ENCODE assay signal across 12 mouse cellular contexts in genomic region chr6:86293301-86293700, GRCm38 (mm10).
A peak's percentile ranks its signal among the peaks of the same experiment; 100 is the strongest.
DNase-seq lines count a peak whose midpoint lies in the region; ATAC-seq lines count a peak whose summit lies in the region.
"Had no signal": no experiment of that assay in that cellular context is flagged by ENCODE, and none has a peak within 500 bp of the region (broad histone marks: within the 10 kb centered on the region; RNA-seq: fewer than 3 reads in every experiment).

No protein-coding gene starts in this region.

- H3K4me3 ChIP-seq in heart, embryonic 12.5 days: no peak overlapping the region
- H3K4me3 ChIP-seq in midbrain, embryonic 10.5 days: no peak overlapping the region
- H3K4me3 ChIP-seq in midbrain, embryonic 13.5 days (replicated peaks): no peak overlapping the region
- H3K4me3 ChIP-seq: limb, embryonic 15.5 days had no signal

- no peak for ATAC-seq in heart, embryonic 12.5 days (ENCODE audit: insufficient number of reproducible peaks, low FRiP score)
- no peak for ATAC-seq in midbrain, embryonic 13.5 days

- no peaks in the 10 kb centered on the region for H3K4me1 ChIP-seq in heart, embryonic 12.5 days (replicated peaks)
- H3K4me1 ChIP-seq in midbrain, embryonic 10.5 days: peaks cover 11% of the 10 kb centered on the region
- H3K4me1 ChIP-seq in midbrain, embryonic 13.5 days (replicated peaks): 0 out of 2 replicates have a peak, but pooled peaks cover 7% of the 10 kb centered on the region

- DNase-seq in adrenal gland, postnatal 10 days: peak; percentile 46
- DNase-seq in adrenal gland, postnatal 25 days: no peak
- DNase-seq in heart, postnatal 10 days: peak; percentile 30 to 31
- no peak for DNase-seq in midbrain, embryonic 10.5 days (ENCODE audit: low spot score)
- peak; percentile 5 for DNase-seq in kidney, postnatal 14 days
- no peak for DNase-seq in gastrocnemius, adult 8-10 months (ENCODE audit: low spot score in 2 of 2)
- DNase-seq: cerebellum, adult 11-12 months; lung, embryonic 14.5 days; right cerebral cortex, postnatal 14 days had no signal

- H3K9me3 ChIP-seq in heart, embryonic 12.5 days (replicated peaks): no peaks in the 10 kb centered on the region
- no peaks in the 10 kb centered on the region for H3K9me3 ChIP-seq in midbrain, embryonic 10.5 days (replicated peaks)
- H3K9me3 ChIP-seq in midbrain, embryonic 13.5 days: no peaks in the 10 kb centered on the region
- H3K9me3 ChIP-seq: limb, embryonic 15.5 days had no signal

- no peak overlapping the region for H3K4me2 ChIP-seq in heart, embryonic 12.5 days
- H3K4me2 ChIP-seq in midbrain, embryonic 13.5 days (replicated peaks): no peak overlapping the region
- H3K4me2 ChIP-seq: limb, embryonic 15.5 days; lung, embryonic 14.5 days had no signal

- H3K36me3 ChIP-seq in heart, embryonic 12.5 days: no peaks in the 10 kb centered on the region
- no peaks in the 10 kb centered on the region for H3K36me3 ChIP-seq in midbrain, embryonic 10.5 days
- no peaks in the 10 kb centered on the region for H3K36me3 ChIP-seq in midbrain, embryonic 13.5 days
- H3K36me3 ChIP-seq: limb, embryonic 15.5 days had no signal

- H3K27me3 ChIP-seq in heart, embryonic 12.5 days (replicated peaks): no peaks in the 10 kb centered on the region
- no peaks in the 10 kb centered on the region for H3K27me3 ChIP-seq in midbrain, embryonic 10.5 days (ENCODE audit: low read depth, poor library complexity, severe bottlenecking)
- H3K27me3 ChIP-seq in midbrain, embryonic 13.5 days: no peaks in the 10 kb centered on the region
- H3K27me3 ChIP-seq: limb, embryonic 15.5 days had no signal

- no peak overlapping the region for H3K27ac ChIP-seq in heart, embryonic 12.5 days (ENCODE audit: poor library complexity, severe bottlenecking)
- peak overlapping the region; percentile 65 for H3K27ac ChIP-seq in midbrain, embryonic 10.5 days (replicated peaks)
- H3K27ac ChIP-seq in midbrain, embryonic 13.5 days: no peak overlapping the region
- H3K27ac ChIP-seq: limb, embryonic 15.5 days had no signal

- H3K9ac ChIP-seq in heart, embryonic 12.5 days: no peak overlapping the region
- no peak overlapping the region for H3K9ac ChIP-seq in midbrain, embryonic 13.5 days (replicated peaks)
- H3K9ac ChIP-seq: limb, embryonic 15.5 days; lung, embryonic 14.5 days had no signal

- intact Hi-C loops in heart, postnatal 10 days (cut with DNase I): no loop called here

- WGBS in heart, embryonic 12.5 days: 80% methylated on average over 8 of the region's 8 CpGs
- 72% methylated on average over 8 of the region's 8 CpGs for WGBS in midbrain, embryonic 10.5 days
- WGBS in midbrain, embryonic 13.5 days: 57% methylated on average over 8 of the region's 8 CpGs

Comparison
In these comparisons a context has a peak if more than half of its experiments do, and no peak if none do; other contexts are left out.
1. DNase-seq: peak in adrenal gland, postnatal 10 days (single experiment), heart, postnatal 10 days (2 of 2) and kidney, postnatal 14 days (single experiment); none in adrenal gland, postnatal 25 days (single experiment), midbrain, embryonic 10.5 days (single experiment) and gastrocnemius, adult 8-10 months (0 of 2).